Mouse (Mus musculus) heart, adult 2 months (tissue): ENCODE data around the gene Rgs13.

Source experiments
- CTCF ChIP-seq: fragments of 200-600 bp; IDR thresholded peaks from 2 replicates; pipeline ENCODE4 v1.8.1; 2022; ENCODE audit warnings: antibody characterized with exemption, mild to moderate bottlenecking, moderate library complexity
- EP300 ChIP-seq: fragments of 200-500 bp; IDR thresholded peaks from 2 replicates; pipeline ENCODE4 v1.6.1; 2011; ENCODE audit warnings: low read depth, low read length, control low read depth; ENCODE audit not compliant: insufficient read depth
- POLR2A ChIP-seq: fragments of 200-500 bp; IDR thresholded peaks from 2 replicates; pipeline ENCODE4 v1.6.1; 2011; ENCODE audit warnings: mild to moderate bottlenecking, low read depth, low read length, control low read depth; ENCODE audit not compliant: insufficient read depth

DNA sequence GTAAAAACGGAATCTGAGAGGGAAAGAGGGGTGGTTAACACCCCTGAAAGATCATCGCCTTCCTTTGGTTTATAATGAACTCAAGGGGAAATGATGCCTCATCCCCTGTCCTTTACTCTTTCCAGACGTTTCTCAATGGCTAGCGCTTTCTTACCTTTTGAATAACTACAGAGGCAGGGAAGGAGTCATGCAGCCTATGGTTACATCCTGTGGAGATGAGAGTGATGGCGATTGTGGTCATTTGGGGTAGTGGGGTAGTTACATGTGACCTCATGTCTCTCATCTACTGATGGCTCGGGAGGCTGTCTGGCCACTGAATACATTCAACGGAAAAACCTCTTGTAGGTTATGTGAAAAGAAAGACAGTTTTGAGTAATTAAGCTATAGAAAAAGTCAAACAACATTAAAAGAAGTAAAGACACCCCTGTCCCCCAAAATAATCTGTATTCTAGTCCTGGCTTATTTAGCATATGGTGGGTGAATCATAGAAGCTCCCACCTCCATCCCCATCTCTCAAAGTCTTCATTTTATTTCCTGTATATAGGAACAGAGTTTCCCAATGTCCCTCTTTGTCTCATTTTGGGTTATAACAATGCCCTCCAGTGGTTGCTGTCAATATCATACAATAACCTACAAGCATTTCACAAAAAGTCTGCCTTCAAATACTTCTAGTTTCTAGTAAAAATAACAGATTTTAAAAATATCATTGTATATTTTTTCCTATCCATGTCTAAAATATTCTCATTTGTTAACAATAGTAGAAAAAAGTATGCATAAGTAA lies 29.3 kb upstream of the Rgs13 start:
- TF ChIP-seq CTCF (peak; percentile 43), POLR2A (no peak), EP300 (no peak)
